Mouse (Mus musculus) MN1 (cell line): ENCODE measurements around the gene Tmem251.
A peak's percentile ranks its signal among the peaks of the same experiment; 100 is the strongest.

Experiments
- DNase-seq: peaks from one replicate; pipeline ENCODE4 v3.0.0-alpha.2; 2016; ENCODE audit warnings: low spot score

Tmem251 gene

DNA sequence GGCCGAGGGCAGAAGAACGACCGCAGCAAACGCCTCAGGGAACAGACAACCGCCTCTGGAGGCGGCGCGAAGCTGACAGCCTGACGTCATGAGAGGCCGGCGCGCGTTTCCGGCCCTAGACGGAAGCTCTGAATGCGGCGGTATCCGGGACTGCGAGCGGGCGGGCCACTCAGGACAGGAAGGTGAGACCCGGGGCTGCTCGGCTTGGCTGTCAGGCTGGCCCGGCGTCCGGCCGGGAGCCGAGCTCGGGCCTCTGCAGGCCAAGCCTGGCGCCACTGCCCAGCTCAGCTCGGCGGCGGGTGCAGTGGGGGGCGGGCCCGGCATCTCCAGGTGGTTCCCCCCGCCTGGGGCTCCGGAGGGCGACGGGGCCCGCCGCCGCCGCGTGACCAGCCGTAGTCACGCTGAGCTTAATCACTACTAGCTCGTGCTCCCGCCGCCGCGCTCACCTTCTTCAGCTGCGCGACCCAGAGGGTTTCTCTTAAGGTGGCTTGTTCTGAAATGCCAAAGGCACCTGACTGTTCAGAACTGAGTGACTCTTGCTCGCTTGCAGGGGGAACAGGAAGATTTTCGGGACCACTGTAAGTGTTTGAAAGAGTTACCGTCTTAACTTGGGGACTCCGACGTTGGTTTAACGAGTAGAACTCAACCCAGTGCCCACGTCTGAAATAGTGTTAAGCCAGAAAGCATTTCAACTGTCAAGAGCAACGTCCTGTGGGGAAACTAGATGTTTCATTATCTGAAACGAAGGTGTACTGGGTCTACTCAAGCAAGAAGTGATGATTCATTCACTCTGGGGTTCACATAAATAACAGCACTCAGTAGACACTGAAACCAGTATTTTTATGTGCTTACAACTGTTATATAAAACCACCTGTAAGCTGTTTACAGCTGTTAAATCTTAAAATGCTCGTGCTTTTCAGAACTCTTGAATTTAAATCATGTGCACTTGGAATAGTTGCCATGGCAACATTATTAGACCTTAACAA lies at the start of gene Tmem251, which contains the start of gene Moap1:
Gene Tmem251, plus strand, starts transcription at position 174 of the 986 bp plus-strand sequence.
Gene Moap1, minus strand, starts transcription at position 73 of the 986 bp plus-strand sequence.
- DNase-seq: peak; percentile 81

- no peak for DNase-seq
Measured at GRCm38 (mm10) chr12:102695369-102696239, 48.0 kb upstream of the Tmem251 start.

- no peak for DNase-seq
Measured at GRCm38 (mm10) chr12:102696635-102697354, 46.8 kb upstream of the Tmem251 start.

- no peak for DNase-seq
Measured at GRCm38 (mm10) chr12:102697381-102697780, 46.2 kb upstream of the Tmem251 start.

DNA sequence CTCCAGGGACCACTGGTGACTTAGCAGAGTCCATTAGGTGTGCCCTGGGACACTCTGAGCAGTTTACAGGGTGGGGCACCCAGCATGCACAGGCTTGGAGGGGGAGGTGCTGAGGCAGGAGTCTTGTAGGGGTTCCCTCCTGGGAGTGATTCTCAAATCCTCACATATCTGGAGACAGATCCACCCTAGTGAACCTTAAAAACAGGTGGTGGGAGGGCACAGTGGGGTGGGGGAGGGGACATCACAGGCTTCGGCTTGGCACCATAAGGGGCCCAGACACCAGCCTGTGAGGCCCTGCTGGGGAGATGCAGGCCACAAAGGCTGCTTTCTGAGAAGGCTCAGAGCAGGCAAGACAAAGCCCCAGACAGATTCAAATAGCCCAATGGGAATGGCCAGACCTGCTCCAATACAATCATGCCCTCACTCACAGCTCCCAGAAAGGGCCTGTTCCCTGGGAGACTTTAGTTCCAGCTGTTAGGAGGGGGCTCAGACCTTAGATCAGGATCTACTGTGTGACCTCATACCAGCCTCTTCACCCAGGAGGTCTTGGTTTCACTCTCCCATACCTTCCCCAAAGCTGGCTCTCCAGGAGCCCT lies 45.4 kb upstream of the Tmem251 start:
- DNase-seq: no peak

GRCm38 (mm10) chr12:102699156-102699555 lies 44.4 kb upstream of the Tmem251 start:
- no peak for DNase-seq

- no peak for DNase-seq
Measured at GRCm38 (mm10) chr12:102700453-102700852, 43.1 kb upstream of the Tmem251 start.

DNA sequence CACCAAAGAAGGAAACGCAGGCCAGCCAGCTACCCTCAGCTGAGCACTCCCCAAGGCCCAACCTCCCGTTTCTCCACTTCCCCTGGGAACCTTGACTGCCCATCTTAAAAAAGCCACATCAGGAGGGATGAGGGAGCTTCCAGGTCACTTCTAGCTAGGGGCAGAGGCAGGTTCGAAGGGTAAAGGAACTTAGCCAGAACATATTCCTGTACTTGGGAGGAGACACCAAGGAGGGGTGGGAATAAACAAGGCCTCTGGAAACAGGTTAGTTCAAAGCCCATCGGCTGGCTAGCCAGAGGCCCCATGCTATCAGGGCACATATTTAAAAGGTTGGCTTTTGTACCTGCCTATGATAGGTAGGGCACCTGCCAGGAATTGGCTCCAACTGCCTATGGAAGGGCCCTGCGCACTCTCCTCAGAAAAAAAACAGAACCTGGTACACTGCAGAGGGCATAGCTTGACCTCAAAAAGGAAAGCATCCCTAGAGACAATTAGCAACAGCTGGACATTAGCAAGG lies 41.8 kb upstream of the Tmem251 start:
- DNase-seq: no peak

- DNase-seq: peak; percentile 71
Measured at GRCm38 (mm10) chr12:102702356-102703110, 41.0 kb upstream of the Tmem251 start.

DNA sequence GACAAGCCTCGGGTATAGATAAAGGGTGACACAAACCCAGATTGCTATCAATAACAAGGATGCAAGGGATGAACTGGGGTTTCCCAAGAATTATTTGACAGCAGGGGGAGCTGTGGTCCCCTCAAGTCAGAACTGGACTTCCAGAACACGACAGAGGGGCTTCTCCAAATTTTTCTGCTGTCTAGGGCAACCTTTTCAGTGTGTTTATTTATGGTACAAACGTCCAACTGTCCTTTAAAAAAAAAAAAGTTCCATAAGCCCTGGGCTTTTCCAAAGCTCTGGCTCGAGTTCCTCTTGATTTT lies 40.5 kb upstream of the Tmem251 start:
- peak; percentile 50 for DNase-seq

GRCm38 (mm10) chr12:102703441-102703840 lies 40.1 kb upstream of the Tmem251 start:
- DNase-seq: no peak

- DNase-seq: no peak
Measured at GRCm38 (mm10) chr12:102703921-102704408, 39.6 kb upstream of the Tmem251 start.

GRCm38 (mm10) chr12:102704457-102705198 lies 38.9 kb upstream of the Tmem251 start, which contains the start of gene Itpk1:
TSS of gene Itpk1 (minus strand) at chr12:102704930.
- peak; percentile 52 for DNase-seq

GRCm38 (mm10) chr12:102705216-102705871 lies 38.2 kb upstream of the Tmem251 start:
- peak; percentile 84 for DNase-seq

- DNase-seq: no peak
Measured at GRCm38 (mm10) chr12:102705906-102706640, 37.5 kb upstream of the Tmem251 start.

DNA sequence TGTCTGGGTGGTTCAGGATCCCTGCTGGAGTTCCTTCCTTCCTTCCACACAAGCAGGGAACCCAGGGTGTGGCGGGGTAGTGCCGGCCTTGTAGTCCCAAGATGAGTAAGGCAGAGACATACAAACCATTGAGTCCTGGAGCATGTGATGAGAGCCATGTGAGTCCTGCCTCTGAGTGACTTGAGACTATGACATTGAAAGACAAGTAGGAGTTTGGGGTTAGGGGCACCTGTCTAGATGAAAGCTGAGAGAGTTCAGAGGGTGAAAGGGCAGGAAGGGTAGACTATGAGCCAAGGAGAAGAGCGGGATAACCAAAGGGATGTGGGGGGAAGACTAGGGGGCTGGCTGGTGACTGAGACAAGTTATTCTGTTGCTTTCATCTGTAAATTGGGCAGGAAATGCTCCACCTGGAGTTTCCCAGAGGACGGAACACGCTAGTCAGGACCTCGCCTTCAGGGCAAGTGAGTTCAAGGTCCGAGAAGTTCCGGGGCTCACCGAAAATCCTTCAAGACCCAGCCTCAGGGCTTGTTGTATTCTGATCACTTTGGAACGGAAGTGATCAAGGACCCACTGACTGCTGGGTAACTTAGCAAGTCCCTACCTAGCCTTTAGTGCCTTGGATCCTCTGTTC lies 36.6 kb upstream of the Tmem251 start:
- DNase-seq: no peak

DNA sequence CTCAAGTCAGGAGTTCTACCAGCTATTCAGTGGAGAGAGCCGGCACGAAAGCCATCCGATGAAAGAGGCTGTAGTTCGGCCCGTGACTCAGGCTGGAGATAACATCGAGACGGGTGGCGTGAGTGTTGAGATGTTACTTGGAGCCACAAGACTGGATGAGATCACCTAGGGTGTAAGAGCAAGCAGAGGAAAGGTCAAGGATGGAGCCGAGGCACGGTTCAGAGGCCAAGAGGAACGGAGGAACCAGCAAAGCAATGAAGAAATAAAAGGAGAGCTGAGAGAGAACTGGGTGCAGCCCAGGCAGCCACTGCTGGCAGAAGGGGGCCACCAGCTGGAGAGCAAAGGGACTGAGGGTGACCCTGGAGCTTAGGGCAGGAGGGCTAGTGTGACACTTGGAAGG lies 35.3 kb upstream of the Tmem251 start:
- DNase-seq: peak; percentile 58

GRCm38 (mm10) chr12:102709896-102710295 lies 33.7 kb upstream of the Tmem251 start:
- no peak for DNase-seq
